Mouse (Mus musculus) neural tube, embryonic 12.5 days (tissue): ENCODE results near the gene Olfr98. TPM values are rescaled to one million over a fixed set of nuclear protein-coding genes. Genes with fewer than 3 reads are reported as not detected.
"Not testable (repeated sequence)": the region's sequence is repeated elsewhere in the genome, so short reads cannot be mapped to it uniquely, and the experiment has no call there.

ENCODE experiments used
- ATAC-seq: fragments of 200-750 bp; cut with Nextera tagmentation; 2 replicates; pipeline ENCODE4 v1.8.0; 2017; ENCODE audit warnings: low read depth, mild to moderate bottlenecking, moderate TSS enrichment, moderate library complexity; ENCODE audit not compliant: low FRiP score
- H3K27ac ChIP-seq: fragments of 300-500 bp; sonication (generic); 2 replicates; pipeline ENCODE4 v1.5.1; 2016
- H3K27me3 ChIP-seq: fragments of 300-500 bp; sonication (generic); replicated peaks from 2 replicates; pipeline ENCODE4 v1.6.1; 2016; ENCODE audit warnings: mild to moderate bottlenecking
- H3K36me3 ChIP-seq: fragments of 300-500 bp; sonication (generic); 2 replicates; pipeline ENCODE4 v1.6.1; 2016; ENCODE audit warnings: mild to moderate bottlenecking
- H3K4me1 ChIP-seq: fragments of 300-500 bp; sonication (generic); 2 replicates; pipeline ENCODE4 v1.6.1; 2016
- H3K4me2 ChIP-seq: fragments of 300-500 bp; sonication (generic); replicated peaks from 2 replicates; pipeline ENCODE4 v1.6.1; 2016; ENCODE audit warnings: mild to moderate bottlenecking
- H3K4me3 ChIP-seq: fragments of 300-500 bp; sonication (generic); 2 replicates; pipeline ENCODE4 v1.5.1; 2016
- H3K9ac ChIP-seq: fragments of 300-500 bp; sonication (generic); 2 replicates; pipeline ENCODE4 v1.6.1; 2016; ENCODE audit warnings: mild to moderate bottlenecking
- H3K9me3 ChIP-seq: fragments of 300-500 bp; sonication (generic); 2 replicates; pipeline ENCODE4 v1.6.1; 2016; ENCODE audit warnings: mild to moderate bottlenecking
- WGBS: fragments of 180-500 bp; shearing (Covaris S2); methylation state at CpG from one replicate; pipeline ENCODE4 v1.1.7; 2016; 5-methylcytosine and 5-hydroxymethylcytosine counted together
- polyA plus RNA-seq: library from polyadenylated mRNA; unstranded; fragments of >200 nt; fragmentation: Nextera tagmentation; extraction: Ambion mirVana; gene quantifications from 2 replicates; pipeline ENCODE4 v1.2.1, GENCODE M21; 2016

Olfr98 gene
- polyA plus RNA-seq, 1 experiment from 2014 or later: not detected

GRCm38 (mm10) chr17:37246715-37247114 lies 16.8 kb downstream of the Olfr98 start:
- no peaks in the 10 kb centered on the region for H3K27me3 ChIP-seq
- no peak for ATAC-seq
- H3K27ac ChIP-seq: no peak overlapping the region
- H3K4me3 ChIP-seq: no peak overlapping the region
- H3K36me3 ChIP-seq: no peaks in the 10 kb centered on the region
- no peak overlapping the region for H3K9ac ChIP-seq
- no peaks in the 10 kb centered on the region for H3K4me1 ChIP-seq
- H3K9me3 ChIP-seq: no peaks in the 10 kb centered on the region
- H3K4me2 ChIP-seq: no peak overlapping the region
- WGBS: 40% methylated on average over 5 of the region's 5 CpGs

- no peaks in the 10 kb centered on the region for H3K36me3 ChIP-seq
- WGBS: 58% methylated on average over 3 of the region's 3 CpGs
- no peaks in the 10 kb centered on the region for H3K9me3 ChIP-seq
- no peak overlapping the region for H3K4me2 ChIP-seq
- no peak for ATAC-seq
- no peaks in the 10 kb centered on the region for H3K27me3 ChIP-seq
- H3K27ac ChIP-seq: no peak overlapping the region
- H3K9ac ChIP-seq: no peak overlapping the region
- no peaks in the 10 kb centered on the region for H3K4me1 ChIP-seq
- no peak overlapping the region for H3K4me3 ChIP-seq
These were observed 21.4 kb downstream of the Olfr98 start for GRCm38 (mm10) chr17:37242198-37242597.

- H3K4me3 ChIP-seq, H3K27me3 ChIP-seq, H3K27ac ChIP-seq, H3K9me3 ChIP-seq, ATAC-seq, H3K4me1 ChIP-seq, H3K4me2 ChIP-seq, H3K9ac ChIP-seq, H3K36me3 ChIP-seq: not testable (repeated sequence)
- 91% methylated on average over 2 of the region's 2 CpGs for WGBS
These were observed 26.3 kb downstream of the Olfr98 start, which contains the start of gene Olfr97 for GRCm38 (mm10) chr17:37237230-37237629. Olfr97 (minus strand) TSS chr17:37237330.

GRCm38 (mm10) chr17:37221879-37222278 lies 41.7 kb downstream of the Olfr98 start:
- no peak for ATAC-seq

GRCm38 (mm10) chr17:37219846-37220245 lies 43.7 kb downstream of the Olfr98 start, which contains the start of gene Olfr96:
Olfr96 (plus strand) TSS chr17:37220146.
- WGBS: 71% methylated on average over 4 of the region's 4 CpGs
- no peak for ATAC-seq
- no peaks in the 10 kb centered on the region for H3K36me3 ChIP-seq
- no peak within 1 kb of the TSS for H3K4me2 ChIP-seq
- no peak within 1 kb of the TSS for H3K4me3 ChIP-seq
- H3K27me3 ChIP-seq: no peaks in the 10 kb centered on the region
- no peaks in the 10 kb centered on the region for H3K4me1 ChIP-seq
- H3K9me3 ChIP-seq: peaks cover 5% of the 10 kb centered on the region; the same call in 1 of the 2 replicates
- no peak within 1 kb of the TSS for H3K9ac ChIP-seq
- no peak within 1 kb of the TSS for H3K27ac ChIP-seq

More at GRCm38 (mm10) chr17:37221879-37222278, 41.7 kb downstream of the Olfr98 start:
- Histone ChIP-seq H3K4me3 (no peak overlapping the region), H3K36me3 (no peaks in the 10 kb centered on the region), H3K4me1 (no peaks in the 10 kb centered on the region), H3K9me3 (peaks cover 5% of the 10 kb centered on the region; the same call in 1 of the 2 replicates), H3K27me3 (no peaks in the 10 kb centered on the region), H3K9ac (no peak overlapping the region), H3K27ac (no peak overlapping the region), H3K4me2 (no peak overlapping the region)
- 33% methylated on average over 1 of the region's 1 CpGs for WGBS

- Histone ChIP-seq H3K27me3 (no peaks in the 10 kb centered on the region), H3K4me1 (no peaks in the 10 kb centered on the region), H3K4me2 (no peak overlapping the region), H3K4me3 (no peak overlapping the region), H3K36me3 (no peaks in the 10 kb centered on the region), H3K9me3 (peaks cover 5% of the 10 kb centered on the region; the same call in 1 of the 2 replicates), H3K27ac (no peak overlapping the region), H3K9ac (no peak overlapping the region)
- WGBS: 90% methylated on average over 3 of the region's 3 CpGs
- ATAC-seq: no peak
These were observed 45.1 kb downstream of the Olfr98 start for GRCm38 (mm10) chr17:37218486-37218885.

GRCm38 (mm10) chr17:37213018-37213417 lies 50.5 kb downstream of the Olfr98 start, which contains the start of gene Olfr95:
Olfr95 (minus strand) TSS chr17:37213118.
- Histone ChIP-seq H3K9me3 (peaks cover 5% of the 10 kb centered on the region; the same call in 1 of the 2 replicates), H3K4me2 (no peak within 1 kb of the TSS), H3K4me3 (no peak within 1 kb of the TSS), H3K9ac (no peak within 1 kb of the TSS), H3K27ac (no peak within 1 kb of the TSS), H3K36me3 (no peaks in the 10 kb centered on the region), H3K27me3 (peaks cover 12% of the 10 kb centered on the region), H3K4me1 (no peaks in the 10 kb centered on the region)
- no peak for ATAC-seq
- 82% methylated on average over 3 of the region's 3 CpGs for WGBS

Other genes starting within 250 kb of the Olfr98 start
- gene Mog, start 240.4 kb downstream of the Olfr98 start, polyA plus RNA-seq: 1.0 and 1.3 TPM in 2 replicates
- gene Gabbr1, start 217.8 kb downstream of the Olfr98 start, polyA plus RNA-seq: 44.6 and 47.0 TPM in 2 replicates
- 0.11 TPM in 1 of 2 replicates, not detected in the other for gene Olfr90, start 175.2 kb downstream of the Olfr98 start, polyA plus RNA-seq
- not detected in 2 replicates for gene Olfr91, start 165.5 kb downstream of the Olfr98 start, polyA plus RNA-seq
- not detected in 2 replicates for gene Olfr92, start 143.7 kb downstream of the Olfr98 start, polyA plus RNA-seq
- gene Olfr93, start 102.3 kb downstream of the Olfr98 start, polyA plus RNA-seq: not detected in 2 replicates
- gene Ubd, start 69.9 kb downstream of the Olfr98 start, polyA plus RNA-seq: not detected in 2 replicates
- not detected in 2 replicates for gene Olfr94, start 62.8 kb downstream of the Olfr98 start, polyA plus RNA-seq
- gene Olfr95, start 50.6 kb downstream of the Olfr98 start, polyA plus RNA-seq: not detected in 2 replicates
- not detected in 2 replicates for gene Olfr96, start 43.6 kb downstream of the Olfr98 start, polyA plus RNA-seq
- not detected in 2 replicates for gene Olfr97, start 26.4 kb downstream of the Olfr98 start, polyA plus RNA-seq
- 0.64 and 1.1 TPM in 2 replicates for gene H2-M3, start 6.5 kb upstream of the Olfr98 start, polyA plus RNA-seq
- not detected in 2 replicates for gene Olfr99, start 19.7 kb upstream of the Olfr98 start, polyA plus RNA-seq
- not detected in 2 replicates for gene Olfr101, start 40.6 kb upstream of the Olfr98 start, polyA plus RNA-seq
- gene Olfr102, start 53.3 kb upstream of the Olfr98 start, polyA plus RNA-seq: not detected in 2 replicates
- gene Olfr103, start 75.9 kb upstream of the Olfr98 start, polyA plus RNA-seq: not detected in 2 replicates
- not detected in 2 replicates for gene Olfr104-ps, start 95.8 kb upstream of the Olfr98 start, polyA plus RNA-seq
- gene Olfr105-ps, start 115.3 kb upstream of the Olfr98 start, polyA plus RNA-seq: not detected in 2 replicates
- not detected in 2 replicates for gene Olfr106-ps, start 126.6 kb upstream of the Olfr98 start, polyA plus RNA-seq
- not detected in 2 replicates for gene Olfr107, start 135.5 kb upstream of the Olfr98 start, polyA plus RNA-seq
- gene Olfr108, start 181.7 kb upstream of the Olfr98 start, polyA plus RNA-seq: not detected in 2 replicates
- gene Olfr109, start 195.2 kb upstream of the Olfr98 start, polyA plus RNA-seq: not detected in 2 replicates
- not detected in 2 replicates for gene H2-M2, start 219.8 kb upstream of the Olfr98 start, polyA plus RNA-seq
- not detected in 2 replicates for gene Olfr110, start 228.7 kb upstream of the Olfr98 start, polyA plus RNA-seq
- gene Olfr111, start 244.3 kb upstream of the Olfr98 start, polyA plus RNA-seq: not detected in 2 replicates